Mouse (Mus musculus): ENCODE measurements around the gene Ninj2.

Gene Ninj2

DNA sequence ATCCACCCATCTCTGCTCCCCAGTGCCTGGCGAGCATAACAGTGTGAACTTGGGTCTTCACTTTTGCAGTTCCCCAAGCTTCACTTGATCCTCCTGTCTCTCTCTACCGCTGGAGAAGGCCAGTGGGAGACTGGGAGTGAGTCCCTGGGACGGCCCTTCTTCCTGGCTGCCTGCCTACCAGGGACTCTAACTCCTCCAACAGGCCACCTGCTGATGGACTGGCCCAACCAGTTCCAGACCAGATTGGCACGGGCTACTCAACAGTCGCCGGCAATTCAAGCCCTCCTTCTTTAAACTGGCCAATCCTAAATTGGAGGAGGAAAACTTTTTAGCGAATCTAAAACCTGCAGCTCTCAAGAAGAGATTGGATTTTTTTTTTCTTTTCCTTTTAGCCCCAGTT is 101.8 kb downstream of the Ninj2 start:
- DNase-seq (ENCODE audit: low read depth, low spot score): no peak

DNA sequence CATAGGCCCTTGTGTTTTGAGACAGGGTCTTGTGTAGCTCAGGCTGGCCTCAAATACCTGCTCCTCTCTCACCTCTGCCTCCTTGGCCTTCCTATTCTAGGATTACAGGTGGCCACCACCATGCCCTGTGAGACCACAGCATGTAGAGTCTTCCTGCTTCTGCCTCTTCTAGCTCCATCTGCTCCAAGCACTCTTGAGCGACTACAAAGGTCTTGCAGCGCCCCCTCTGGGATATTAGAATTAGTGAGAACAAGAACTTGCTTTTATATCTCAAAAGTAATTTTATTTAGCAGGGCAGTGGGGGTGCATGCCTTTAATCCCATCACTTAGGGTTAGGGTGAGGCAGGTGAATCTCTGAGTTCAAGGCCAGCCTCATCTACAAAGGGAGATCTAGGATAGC is 103.7 kb downstream of the Ninj2 start:
- peak; percentile 86 for DNase-seq (ENCODE audit: low read depth, low spot score)

DNA sequence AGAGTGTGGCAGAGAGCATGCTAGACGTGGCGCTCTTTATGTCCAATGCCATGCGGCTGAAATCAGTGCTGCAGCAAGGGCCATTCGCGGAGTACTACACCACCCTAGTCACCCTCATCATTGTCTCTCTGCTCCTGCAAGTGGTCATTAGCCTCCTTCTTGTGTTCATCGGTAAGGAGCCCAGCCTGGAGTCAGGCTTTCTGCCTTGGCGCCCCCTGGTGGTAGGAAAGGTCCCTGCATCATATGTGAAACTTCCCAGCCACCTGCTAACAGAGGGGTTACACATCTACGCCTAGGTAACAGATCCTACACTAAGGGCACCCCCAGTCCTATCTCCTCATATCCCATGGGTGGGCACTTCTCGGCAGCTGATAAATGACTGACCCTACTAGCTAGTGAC is 104.8 kb downstream of the Ninj2 start:
- peak; percentile 85 for DNase-seq (ENCODE audit: low read depth, low spot score)

DNA sequence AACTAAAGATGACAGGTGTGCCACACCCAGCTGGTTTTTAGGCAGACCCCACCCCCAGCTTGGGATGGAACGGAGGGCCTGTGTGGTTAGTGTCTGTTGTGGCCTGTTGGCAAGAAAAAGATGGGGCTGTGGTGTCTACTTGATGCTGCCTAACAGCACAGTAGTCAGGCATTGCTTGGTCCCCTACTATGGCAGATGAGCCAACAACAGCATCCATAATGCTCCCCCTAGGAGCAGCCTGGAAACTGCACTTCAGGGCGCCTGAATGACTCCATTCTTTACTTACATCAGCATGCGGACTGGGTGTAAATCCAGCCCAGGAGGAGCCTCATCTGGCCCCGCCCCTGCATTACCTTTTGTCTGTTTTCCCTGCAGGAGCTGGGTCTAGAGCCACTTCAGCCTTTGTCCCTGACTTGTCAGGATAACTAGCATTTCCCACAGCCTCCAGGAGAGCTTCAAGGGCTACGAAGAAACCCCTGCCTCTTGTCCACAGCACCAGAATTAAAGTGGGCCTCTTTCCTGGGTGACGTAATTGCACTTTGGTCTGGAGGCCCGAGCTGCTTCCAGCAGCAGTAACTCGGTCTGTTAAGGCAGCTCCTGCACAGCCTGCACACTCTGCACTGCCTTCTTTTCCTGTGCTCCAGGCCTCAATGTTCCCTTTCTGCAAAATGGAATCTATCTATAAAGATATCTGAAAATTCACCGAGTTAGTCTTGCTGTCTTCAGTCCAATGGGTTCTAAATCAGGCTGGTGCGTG is 106.7 kb downstream of the Ninj2 start:
- peak; percentile 91 for DNase-seq (ENCODE audit: low read depth, low spot score)

DNA sequence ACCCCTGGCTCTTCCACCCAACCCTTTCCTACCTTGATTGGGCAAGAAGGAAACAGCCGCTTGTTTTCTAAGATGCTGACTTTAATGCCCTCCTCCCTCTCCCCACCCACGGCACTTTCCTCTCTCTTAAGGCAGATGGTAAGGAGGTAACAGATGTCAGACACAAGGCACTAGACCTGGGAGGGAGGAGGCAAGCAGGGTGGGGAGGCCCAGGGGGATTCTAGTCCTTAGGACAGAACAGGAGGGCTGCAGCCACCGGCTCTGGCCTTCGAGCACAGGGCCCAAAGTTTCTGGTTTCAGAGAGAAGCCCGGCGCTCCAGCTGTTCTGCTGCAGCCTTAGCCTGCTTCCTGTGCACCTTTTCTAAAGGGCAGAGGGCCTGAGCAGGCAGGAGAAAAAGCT is 108.8 kb downstream of the Ninj2 start:
- DNase-seq (ENCODE audit: low read depth, low spot score): no peak

DNA sequence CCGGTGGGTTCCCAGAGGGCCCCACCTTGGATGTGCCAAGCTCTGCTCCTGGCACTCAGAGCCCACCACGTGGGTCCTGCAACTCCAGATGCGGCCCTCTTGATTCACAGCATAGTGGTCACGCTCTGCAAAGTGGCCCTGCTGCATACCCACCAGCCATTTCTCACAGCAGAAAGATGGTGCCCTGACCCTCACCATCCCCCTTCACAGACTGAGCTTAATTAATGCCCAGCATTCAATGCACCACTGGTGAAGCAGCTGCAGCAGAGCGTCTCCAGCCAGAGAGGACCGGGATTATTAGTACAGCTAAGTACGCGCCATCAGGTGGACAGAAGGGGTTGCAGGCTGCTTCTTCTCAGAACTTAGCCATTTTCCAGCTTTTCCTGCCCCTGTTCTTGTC is 109.3 kb downstream of the Ninj2 start:
- DNase-seq (ENCODE audit: low read depth, low spot score): no peak

DNA sequence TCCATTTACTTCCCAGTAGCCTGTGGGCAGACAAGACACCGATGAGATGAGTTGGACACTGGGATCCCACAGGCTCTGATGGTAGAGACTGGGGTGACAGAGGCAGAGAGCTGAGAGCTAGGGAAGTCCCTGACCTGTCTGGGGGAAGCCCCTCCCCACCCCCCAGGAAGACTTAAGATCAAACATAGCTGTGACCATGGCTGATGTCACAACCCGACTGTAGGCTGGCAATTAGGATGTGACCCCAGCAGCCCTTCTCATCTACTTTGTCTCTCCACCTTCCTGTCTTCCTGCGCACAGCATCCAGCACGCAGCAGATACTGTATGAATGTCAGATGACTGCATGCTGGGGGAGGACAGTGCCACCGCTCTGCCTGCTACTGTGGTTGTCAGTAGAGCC is 113.4 kb downstream of the Ninj2 start:
- DNase-seq (ENCODE audit: low read depth, low spot score): no peak

DNA sequence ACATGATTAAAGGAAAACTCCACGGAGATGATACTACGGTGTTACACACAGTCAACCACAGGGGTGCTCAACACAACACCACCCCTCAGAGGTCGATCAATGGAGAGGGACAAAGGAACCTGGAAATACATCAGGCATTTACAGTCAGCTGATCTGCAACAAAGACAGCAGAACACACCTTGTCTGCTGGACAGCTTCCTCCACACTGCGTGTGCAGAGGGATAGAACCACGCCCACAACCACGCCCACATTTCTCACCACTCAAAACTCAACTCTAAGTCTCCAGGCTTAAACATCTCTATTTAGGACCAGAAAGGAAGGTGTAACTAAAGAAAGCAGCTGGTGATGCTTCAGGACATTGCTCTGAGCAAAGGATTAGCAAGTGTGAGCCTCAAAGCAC is 118.4 kb downstream of the Ninj2 start:
- peak; percentile 80 for DNase-seq (ENCODE audit: low read depth, low spot score)

DNA sequence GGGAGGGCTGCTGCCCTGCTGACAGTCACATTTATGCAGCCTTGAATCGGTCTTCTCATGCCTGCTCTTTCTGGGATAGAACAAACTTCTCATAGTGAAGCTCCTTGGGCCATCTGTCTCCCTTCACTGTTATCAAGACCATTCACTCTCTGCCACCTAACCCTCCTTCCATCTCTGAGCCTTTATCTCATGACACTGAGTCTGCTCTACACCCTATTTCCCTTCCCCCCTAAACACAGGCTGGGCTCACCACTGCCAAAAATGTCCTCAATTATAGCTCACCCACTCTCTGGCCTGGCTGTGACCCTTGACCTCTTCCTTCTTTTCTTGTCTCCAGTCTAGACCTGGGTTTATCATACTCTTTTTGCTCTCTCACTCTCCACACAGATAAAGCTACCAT is 123.6 kb downstream of the Ninj2 start:
- DNase-seq (ENCODE audit: low read depth, low spot score): no peak

DNA sequence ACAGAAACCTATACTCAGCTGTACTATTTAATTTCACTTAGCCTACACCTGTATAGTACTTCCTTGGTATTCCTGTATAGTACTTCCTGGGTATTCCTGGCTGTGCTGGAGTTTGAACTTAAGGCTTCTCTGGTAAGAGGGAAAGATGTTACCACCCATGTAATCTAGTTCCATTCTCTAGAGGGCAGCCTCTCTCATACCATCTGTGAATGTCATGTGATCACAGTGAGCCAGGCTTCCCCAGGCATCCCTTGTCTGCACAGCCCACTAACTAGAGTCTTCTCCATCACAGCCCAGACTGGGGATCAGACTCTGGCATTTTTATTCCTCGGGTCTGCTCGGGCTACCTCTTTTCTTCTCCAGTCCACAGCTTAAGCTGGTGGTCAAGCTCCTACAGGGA is 126.1 kb downstream of the Ninj2 start:
- peak; percentile 80 for DNase-seq (ENCODE audit: low read depth, low spot score)

DNA sequence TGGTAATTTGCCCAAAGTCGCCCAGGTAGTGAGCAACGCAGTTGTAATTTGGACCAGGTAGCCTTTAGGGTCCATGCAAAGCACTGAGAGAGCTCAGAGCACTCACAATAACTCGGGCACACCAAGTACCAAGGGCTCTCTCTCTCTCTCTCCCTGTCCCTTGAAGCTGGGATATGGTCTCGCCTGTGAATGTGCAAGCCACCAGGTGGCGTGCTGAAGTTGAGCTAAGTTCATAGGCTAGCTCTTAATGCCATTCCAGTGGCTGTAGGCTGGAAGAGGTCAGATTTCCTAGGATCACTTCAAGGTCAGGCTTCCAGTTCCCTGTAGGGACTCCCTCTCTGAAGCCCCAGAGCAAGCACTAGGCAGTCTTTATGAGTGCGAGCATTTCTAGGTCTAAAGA is 129.5 kb downstream of the Ninj2 start:
- DNase-seq (ENCODE audit: low read depth, low spot score): peak; percentile 95

DNA sequence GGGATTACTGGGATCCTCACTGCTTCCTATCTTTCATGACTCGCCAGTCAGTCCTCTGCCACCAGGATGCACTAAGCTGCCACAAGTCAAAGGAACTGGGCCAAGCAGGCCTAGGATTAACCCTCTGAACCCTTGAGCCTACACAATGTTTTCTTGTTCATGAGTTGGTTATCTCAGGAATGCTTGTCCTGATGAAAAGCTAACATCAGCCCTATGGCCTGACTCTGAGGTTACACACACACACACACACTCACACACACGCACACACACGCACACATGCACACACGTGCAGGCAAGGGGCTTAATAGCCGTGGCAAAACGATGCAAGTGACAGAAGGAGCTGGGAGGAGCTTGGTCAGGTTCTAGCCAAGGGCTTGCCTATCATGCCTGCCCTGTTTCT is 132.2 kb downstream of the Ninj2 start:
- no peak for DNase-seq (ENCODE audit: low read depth, low spot score)

DNA sequence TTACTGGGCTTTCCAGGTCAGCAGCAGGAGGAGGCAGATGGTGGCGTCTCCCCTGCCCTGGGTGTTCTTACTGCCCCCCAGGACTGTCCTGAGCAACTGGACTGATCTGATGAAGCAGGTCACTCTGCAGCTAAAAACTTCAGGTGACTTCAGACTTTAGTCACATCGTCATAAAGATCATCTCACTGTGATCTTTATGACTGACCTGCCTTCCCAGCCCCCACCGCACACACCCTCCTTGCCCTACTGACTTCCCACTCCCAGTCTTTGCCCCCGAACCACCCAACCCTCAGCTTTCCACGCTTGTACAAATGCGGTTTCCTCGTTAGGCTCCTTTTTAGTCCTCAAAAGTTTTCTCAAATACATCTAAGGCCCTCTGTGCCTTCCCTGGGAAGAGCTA is 133.9 kb downstream of the Ninj2 start:
- no peak for DNase-seq (ENCODE audit: low read depth, low spot score)

DNA sequence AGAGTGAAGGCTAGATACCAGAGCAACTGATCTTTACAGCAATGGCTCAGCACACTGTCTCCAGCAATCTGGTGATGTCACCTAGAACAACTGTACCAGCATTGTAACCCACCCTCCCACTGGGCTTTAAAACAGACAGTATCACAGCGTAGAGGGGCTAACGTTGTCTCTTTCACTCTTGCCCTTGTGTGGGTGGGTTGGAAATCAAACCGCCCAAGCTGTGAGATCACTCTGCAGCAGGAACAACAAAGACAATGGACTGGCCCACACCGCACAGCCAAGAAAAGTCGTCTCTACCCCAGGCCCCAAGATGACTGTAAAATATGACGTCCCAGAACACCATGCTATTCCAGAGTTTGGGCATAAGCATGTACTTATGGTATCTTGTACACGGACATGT is 136.7 kb downstream of the Ninj2 start:
- DNase-seq (ENCODE audit: low read depth, low spot score): peak; percentile 62

DNA sequence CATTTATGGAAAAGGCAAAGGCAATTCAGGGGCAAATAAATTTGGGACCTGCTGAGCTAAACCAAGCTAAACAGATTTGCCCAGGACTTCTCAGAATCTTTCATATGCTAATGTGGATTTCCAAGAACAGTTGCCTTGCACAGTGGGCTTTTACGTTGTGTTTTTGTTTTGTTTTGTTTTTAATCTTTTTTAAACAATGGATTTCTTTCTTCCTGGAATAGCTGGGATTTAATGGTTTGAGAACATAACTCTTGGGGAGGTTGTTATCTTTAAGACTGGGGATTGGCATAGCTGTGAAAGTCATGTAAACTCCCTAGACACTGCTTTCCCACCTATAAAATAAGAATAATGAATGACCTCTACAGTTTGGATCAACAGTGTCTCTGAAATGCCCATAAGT is 137.3 kb downstream of the Ninj2 start:
- DNase-seq (ENCODE audit: low read depth, low spot score): peak; percentile 46

DNA sequence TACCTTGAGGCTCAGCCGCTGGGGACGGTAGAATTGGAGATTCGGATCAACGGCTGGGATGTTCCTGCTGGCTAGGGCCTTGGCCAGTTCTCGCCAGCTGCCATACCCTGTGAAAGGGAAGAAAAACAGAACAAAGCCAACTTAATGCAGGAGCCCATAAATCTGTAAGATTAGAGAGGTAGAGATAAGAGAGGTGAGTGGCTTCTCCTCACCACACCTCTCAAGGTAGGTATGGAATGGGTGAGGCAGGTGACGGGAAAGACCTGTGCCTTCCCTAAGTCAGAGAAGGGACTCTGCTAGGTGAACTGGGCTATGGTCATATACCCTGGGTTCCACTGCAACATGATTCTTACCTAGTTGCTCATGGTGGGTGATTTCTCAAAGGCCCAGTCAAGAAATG is 139.7 kb downstream of the Ninj2 start:
- no peak for DNase-seq (ENCODE audit: low read depth, low spot score)

DNA sequence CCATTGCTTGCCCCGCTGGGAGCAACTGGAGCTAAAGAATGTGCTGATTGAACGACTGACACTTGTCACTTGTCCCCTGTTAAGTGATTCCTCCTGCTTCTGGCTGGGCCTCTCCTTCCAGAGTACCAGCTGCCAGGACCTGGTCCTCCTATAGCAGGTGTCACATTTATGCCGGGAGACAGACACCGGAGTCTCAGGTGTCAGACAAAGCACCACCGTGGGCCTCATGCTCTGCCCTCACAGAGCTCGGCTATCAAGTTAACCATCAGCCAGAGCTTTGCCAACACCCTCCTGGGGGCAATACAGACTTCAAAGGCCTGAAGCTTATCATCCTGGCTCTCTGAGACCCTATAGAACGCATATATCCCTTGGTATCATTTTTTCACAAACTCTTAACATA is 142.7 kb downstream of the Ninj2 start:
- DNase-seq (ENCODE audit: low read depth, low spot score): no peak

DNA sequence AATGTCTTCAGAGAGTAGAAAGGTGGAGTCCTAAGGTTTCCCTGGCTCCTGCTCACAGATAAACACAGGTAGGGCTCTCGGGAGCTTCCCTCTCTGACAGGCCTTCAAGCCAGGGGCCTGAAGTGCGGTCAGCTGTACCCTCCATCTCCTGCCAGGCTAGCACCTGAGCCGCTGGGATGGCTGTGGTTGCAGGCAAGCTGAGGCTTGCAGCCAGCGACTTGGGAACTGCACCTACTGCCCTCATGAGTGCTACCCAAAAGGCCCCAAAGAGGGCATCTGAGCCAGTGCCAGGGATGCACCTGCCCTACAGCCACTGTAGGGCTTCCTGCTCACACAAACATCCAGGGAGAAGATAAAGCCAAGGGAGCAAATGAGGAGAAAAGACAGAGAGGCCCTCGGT is 147.3 kb downstream of the Ninj2 start:
- no peak for DNase-seq (ENCODE audit: low read depth, low spot score)

DNA sequence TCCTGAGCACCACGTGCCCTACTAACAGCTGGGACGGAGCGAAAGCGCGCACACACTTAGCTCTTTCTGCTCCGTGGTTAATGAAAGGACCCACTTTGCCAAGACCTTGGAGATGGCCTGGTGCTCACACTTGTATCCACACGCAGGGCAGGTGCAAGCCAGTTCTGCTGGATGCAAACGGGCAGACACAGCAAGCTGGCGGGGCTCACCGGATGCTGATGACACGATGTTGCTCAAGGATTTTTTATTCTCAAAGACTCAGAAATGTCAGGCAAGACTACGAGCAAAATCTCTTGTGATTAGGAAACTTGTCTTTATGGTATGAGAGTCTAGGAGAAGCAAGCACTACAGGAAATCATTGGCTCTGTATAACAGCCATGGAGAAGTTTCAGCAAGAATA is 148.3 kb downstream of the Ninj2 start:
- no peak for DNase-seq (ENCODE audit: low read depth, low spot score)

DNA sequence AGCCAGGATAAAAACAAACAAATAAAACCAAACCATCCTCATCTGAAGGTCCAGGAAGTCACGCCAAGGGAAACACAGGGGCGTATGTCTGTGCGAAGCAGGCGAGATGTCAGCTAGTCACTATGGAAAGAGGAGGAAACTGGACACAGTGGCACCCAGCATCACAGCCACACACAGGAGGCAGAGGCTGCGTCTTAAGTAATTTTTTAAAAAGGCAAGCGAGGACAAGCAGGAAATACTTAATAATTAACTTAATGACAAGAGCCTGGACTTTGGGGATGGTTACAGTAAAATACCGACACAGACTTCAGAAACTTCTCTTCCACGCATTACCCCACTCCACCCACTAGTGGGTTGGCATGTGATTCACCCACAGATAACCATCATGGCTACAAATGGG is 149.4 kb downstream of the Ninj2 start:
- no peak for DNase-seq (ENCODE audit: low read depth, low spot score)

DNA sequence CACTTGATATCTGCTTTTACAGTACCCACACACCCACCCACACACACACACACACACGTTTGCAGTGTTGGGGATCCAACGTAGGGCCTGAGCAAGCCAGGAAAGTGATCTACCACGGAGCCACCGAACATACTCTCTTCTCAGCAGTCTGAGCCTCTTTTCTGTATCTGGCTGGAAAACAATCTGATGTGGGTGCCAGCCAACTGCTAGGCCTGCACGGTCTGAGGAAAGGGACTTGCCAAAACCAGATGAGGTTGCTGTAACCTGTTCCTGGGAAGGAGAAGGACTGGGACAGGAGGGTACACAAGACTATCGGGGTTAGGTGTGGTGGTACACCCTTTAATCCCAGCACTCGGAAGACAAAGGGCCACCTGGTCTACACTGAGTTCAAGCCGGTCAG is 150.1 kb downstream of the Ninj2 start:
- no peak for DNase-seq (ENCODE audit: low read depth, low spot score)

DNA sequence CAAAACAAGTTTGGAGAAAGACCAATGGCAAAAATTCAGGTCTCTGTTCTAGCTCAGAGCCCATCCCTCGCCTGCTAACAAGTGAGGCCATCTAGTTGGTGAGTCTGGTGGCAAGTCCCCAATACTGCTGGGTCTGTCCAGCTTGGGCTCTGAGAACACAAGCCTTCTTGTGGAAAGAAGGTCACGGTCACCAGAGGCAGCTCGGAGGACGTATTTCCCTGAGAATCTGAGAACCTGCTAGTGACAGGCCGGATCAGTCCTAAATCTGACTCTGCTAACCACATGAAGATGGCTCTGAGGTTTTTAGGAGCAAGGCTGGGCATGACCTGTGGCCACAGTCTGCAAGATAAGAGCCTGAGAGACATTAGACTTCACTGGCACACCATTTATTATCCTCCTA is 153.5 kb downstream of the Ninj2 start:
- no peak for DNase-seq (ENCODE audit: low read depth, low spot score)

DNA sequence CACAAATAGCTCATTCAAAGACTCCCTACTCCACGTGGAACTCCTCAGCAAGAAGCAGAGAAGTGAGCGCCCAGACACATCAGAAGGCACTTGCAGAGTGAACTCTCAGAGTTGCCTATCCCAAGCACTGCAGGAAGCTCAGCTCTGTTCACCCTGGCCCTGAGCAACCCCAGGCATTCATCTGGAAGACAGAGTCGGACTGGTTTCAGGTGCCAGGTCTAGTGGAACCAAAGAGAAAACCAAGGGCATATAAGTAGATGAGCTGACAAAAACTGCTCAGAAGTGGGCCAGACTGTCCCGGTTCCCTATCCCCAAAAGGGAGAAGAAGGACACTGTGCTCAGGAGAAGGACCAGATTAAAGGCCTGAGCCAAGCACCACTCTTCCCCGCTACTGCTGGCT is 156.7 kb downstream of the Ninj2 start:
- no peak for DNase-seq (ENCODE audit: low read depth, low spot score)

Measured in ES-CJ7 (cell line).